Mouse (Mus musculus) heart, adult 2 months (tissue): Measurements from ENCODE around the gene Olfr802. TPM values are rescaled to one million over a fixed set of nuclear protein-coding genes. Genes with fewer than 3 reads are reported as not detected.

Experiments used
- DNase-seq, 2 experiments: peaks; one replicate each; pipeline ENCODE4 v3.0.0; 2021
- H3K27ac ChIP-seq: fragments of 200-600 bp; 2 replicates; pipeline ENCODE4 v1.8.1; 2022
- H3K27me3 ChIP-seq: fragments of 200-500 bp; 2 replicates; pipeline ENCODE4 v1.6.1; 2012; ENCODE audit warnings: mild to moderate bottlenecking, low read length, inconsistent platforms, mixed read lengths; ENCODE audit not compliant: control insufficient read depth, insufficient read depth
- H3K36me3 ChIP-seq: fragments of 200-500 bp; 2 replicates; pipeline ENCODE4 v1.6.1; 2012; ENCODE audit warnings: low read length, inconsistent platforms; ENCODE audit not compliant: control insufficient read depth, insufficient read depth
- H3K4me1 ChIP-seq: fragments of 200-500 bp; 2 replicates; pipeline ENCODE4 v1.6.1; 2011; ENCODE audit warnings: low read length; ENCODE audit not compliant: control insufficient read depth, insufficient read depth
- H3K4me3 ChIP-seq: fragments of 200-600 bp; 2 replicates; pipeline ENCODE4 v1.8.1; 2022
- H3K79me2 ChIP-seq: fragments of 200-500 bp; replicated peaks from 2 replicates; pipeline ENCODE4 v1.6.1; 2012; ENCODE audit warnings: mild to moderate bottlenecking, inconsistent platforms, low read length, moderate library complexity, mixed read lengths; ENCODE audit not compliant: control insufficient read depth, insufficient read depth
- H3K9ac ChIP-seq: fragments of 200-500 bp; 2 replicates; pipeline ENCODE4 v1.6.1; 2012; ENCODE audit warnings: low read depth, mild to moderate bottlenecking, control low read depth, inconsistent platforms, low read length, mixed read lengths
- CTCF ChIP-seq: fragments of 200-600 bp; IDR thresholded peaks from 2 replicates; pipeline ENCODE4 v1.8.1; 2022; ENCODE audit warnings: antibody characterized with exemption, mild to moderate bottlenecking, moderate library complexity
- EP300 ChIP-seq: fragments of 200-500 bp; IDR thresholded peaks from 2 replicates; pipeline ENCODE4 v1.6.1; 2011; ENCODE audit warnings: low read depth, low read length, control low read depth; ENCODE audit not compliant: insufficient read depth
- POLR2A ChIP-seq: fragments of 200-500 bp; IDR thresholded peaks from 2 replicates; pipeline ENCODE4 v1.6.1; 2011; ENCODE audit warnings: mild to moderate bottlenecking, low read depth, low read length, control low read depth; ENCODE audit not compliant: insufficient read depth
- whole genome bisulfite sequencing: fragments of 180-500 bp; shearing (Covaris S2); methylation state at CpG from one replicate; pipeline ENCODE4 v1.1.7; 2018; 5-methylcytosine and 5-hydroxymethylcytosine counted together
- intact Hi-C: fragments of 180-260 bp; cut with DNase I; formaldehyde crosslinking; loops from one replicate; pipeline ENCODE4 v1.15.1; 2025
- microRNA-seq, 2 experiments: library from miRNA; unstranded; fragments of <30 nt; microRNA quantifications; one replicate each; pipeline ENCODE4 v1.2.0; 2021
- polyA plus RNA-seq: library from polyadenylated mRNA; depleted of rRNA; stranded (reverse); fragments of >200 nt; gene quantifications from 2 replicates; pipeline ENCODE4 v1.2.3, GENCODE M21; 2012; rRNA removed
- total RNA-seq, 2 experiments: library from RNA; stranded (reverse); gene quantifications; 2 replicates each; pipeline ENCODE4 v1.2.3; 2021

Gene Olfr802
- total and polyA plus RNA-seq, 3 experiments, result not detected

GRCm38 (mm10) chr10:129651763-129652162, 36.2 kb downstream of the Olfr802 start:
- no peak overlapping the region for H3K9ac ChIP-seq
- H3K27me3 ChIP-seq, result no peaks in the 10 kb centered on the region
- no peak overlapping the region for H3K27ac ChIP-seq
- no peak for TF ChIP-seq CTCF
- no peak for TF ChIP-seq EP300
- no peak for TF ChIP-seq POLR2A
- no peak overlapping the region for H3K4me3 ChIP-seq
- no peak for DNase-seq
- intact Hi-C loops, result no loop called here
- H3K79me2 ChIP-seq, result no peaks in the 10 kb centered on the region
- no peaks in the 10 kb centered on the region for H3K36me3 ChIP-seq
- no peaks in the 10 kb centered on the region for H3K4me1 ChIP-seq
- 61% methylated on average over 1 of the region's 1 CpGs for WGBS

- 8% methylated on average over 1 of the region's 1 CpGs for WGBS
- TF ChIP-seq EP300 (no peak), CTCF (no peak), POLR2A (no peak)
- H3K79me2 ChIP-seq, result no peaks in the 10 kb centered on the region
- no peak within 1 kb of the TSS for H3K9ac ChIP-seq
- no peaks in the 10 kb centered on the region for H3K36me3 ChIP-seq
- no peaks in the 10 kb centered on the region for H3K4me1 ChIP-seq
- no peak within 1 kb of the TSS for H3K27ac ChIP-seq
- DNase-seq, result no peak
- no peaks in the 10 kb centered on the region for H3K27me3 ChIP-seq
- intact Hi-C loops, result no loop called here
- H3K4me3 ChIP-seq, result no peak within 1 kb of the TSS
These were observed 50.8 kb downstream of the Olfr802 start, which contains the start of gene Olfr799 for GRCm38 (mm10) chr10:129637184-129637583. TSS of gene Olfr799 (plus strand) at chr10:129637484.

- intact Hi-C loops, result no loop called here
- TF ChIP-seq CTCF (no peak), POLR2A (no peak), EP300 (no peak)
These were observed 60.1 kb downstream of the Olfr802 start, which contains the start of gene Olfr798 for GRCm38 (mm10) chr10:129627834-129628233. TSS of gene Olfr798 (minus strand) at chr10:129627934.

More at GRCm38 (mm10) chr10:129627834-129628233, 60.1 kb downstream of the Olfr802 start, which contains the start of gene Olfr798:
- Histone ChIP-seq H3K36me3 (no peaks in the 10 kb centered on the region), H3K27me3 (no peaks in the 10 kb centered on the region), H3K79me2 (no peaks in the 10 kb centered on the region), H3K4me3 (no peak within 1 kb of the TSS), H3K9ac (no peak within 1 kb of the TSS), H3K27ac (no peak within 1 kb of the TSS), H3K4me1 (no peaks in the 10 kb centered on the region)
- no peak for DNase-seq
- 67% methylated on average over 1 of the region's 1 CpGs for WGBS

Small RNA genes within 50 kb of the gene (microRNA-seq; reads per million reads assigned to microRNA genes)
- gene Gm24485, result 0 reads per million in 2 experiments

Other genes with a start within 250 kb of the Olfr802 start
- gene Olfr787, start 226.3 kb downstream of the Olfr802 start, total RNA-seq, result not detected
- not detected in 2 replicates for gene Olfr787, start 226.3 kb downstream of the Olfr802 start, polyA plus RNA-seq
- not detected for gene Olfr788, start 217.2 kb downstream of the Olfr802 start, total RNA-seq
- not detected in 2 replicates for gene Olfr788, start 217.2 kb downstream of the Olfr802 start, polyA plus RNA-seq
- not detected for gene Olfr789, start 203.4 kb downstream of the Olfr802 start, total RNA-seq
- gene Olfr789, start 203.4 kb downstream of the Olfr802 start, polyA plus RNA-seq, result not detected in 2 replicates
- gene Olfr790, start 189.7 kb downstream of the Olfr802 start, total RNA-seq, result not detected
- not detected in 2 replicates for gene Olfr790, start 189.7 kb downstream of the Olfr802 start, polyA plus RNA-seq
- gene Olfr791, start 166.4 kb downstream of the Olfr802 start, total RNA-seq, result not detected
- gene Olfr791, start 166.4 kb downstream of the Olfr802 start, polyA plus RNA-seq, result not detected in 2 replicates
- gene Olfr792, start 149.0 kb downstream of the Olfr802 start, total RNA-seq, result not detected
- gene Olfr792, start 149.0 kb downstream of the Olfr802 start, polyA plus RNA-seq, result not detected in 2 replicates
- not detected for gene Olfr794, start 120.5 kb downstream of the Olfr802 start, total RNA-seq
- not detected in 2 replicates for gene Olfr794, start 120.5 kb downstream of the Olfr802 start, polyA plus RNA-seq
- gene Olfr796, start 75.6 kb downstream of the Olfr802 start, total RNA-seq, result not detected
- gene Olfr796, start 75.6 kb downstream of the Olfr802 start, polyA plus RNA-seq, result not detected in 2 replicates
- gene Olfr798, start 60.2 kb downstream of the Olfr802 start, total RNA-seq, result not detected
- gene Olfr798, start 60.2 kb downstream of the Olfr802 start, polyA plus RNA-seq, result not detected in 2 replicates
- gene Olfr799, start 50.7 kb downstream of the Olfr802 start, total RNA-seq, result not detected
- gene Olfr799, start 50.7 kb downstream of the Olfr802 start, polyA plus RNA-seq, result not detected in 2 replicates
- gene Olfr800, start 30.5 kb downstream of the Olfr802 start, total RNA-seq, result not detected
- not detected in 2 replicates for gene Olfr800, start 30.5 kb downstream of the Olfr802 start, polyA plus RNA-seq
- not detected for gene Olfr801, start 14.3 kb downstream of the Olfr802 start, total RNA-seq
- gene Olfr801, start 14.3 kb downstream of the Olfr802 start, polyA plus RNA-seq, result not detected in 2 replicates
- gene Olfr803, start 6.1 kb upstream of the Olfr802 start, total RNA-seq, result not detected
- gene Olfr803, start 6.1 kb upstream of the Olfr802 start, polyA plus RNA-seq, result not detected in 2 replicates
- not detected for gene Olfr804, start 15.0 kb upstream of the Olfr802 start, total RNA-seq
- gene Olfr804, start 15.0 kb upstream of the Olfr802 start, polyA plus RNA-seq, result not detected in 2 replicates
- not detected for gene Olfr805, start 41.2 kb upstream of the Olfr802 start, total RNA-seq
- not detected in 2 replicates for gene Olfr805, start 41.2 kb upstream of the Olfr802 start, polyA plus RNA-seq
- not detected for gene Olfr806, start 53.8 kb upstream of the Olfr802 start, total RNA-seq
- gene Olfr806, start 53.8 kb upstream of the Olfr802 start, polyA plus RNA-seq, result not detected in 2 replicates
- not detected for gene Olfr807, start 69.6 kb upstream of the Olfr802 start, total RNA-seq
- not detected in 2 replicates for gene Olfr807, start 69.6 kb upstream of the Olfr802 start, polyA plus RNA-seq
- not detected for gene Olfr808, start 77.3 kb upstream of the Olfr802 start, total RNA-seq
- not detected in 2 replicates for gene Olfr808, start 77.3 kb upstream of the Olfr802 start, polyA plus RNA-seq
- not detected for gene Olfr809, start 86.5 kb upstream of the Olfr802 start, total RNA-seq
- gene Olfr809, start 86.5 kb upstream of the Olfr802 start, polyA plus RNA-seq, result not detected in 2 replicates
- not detected for gene Olfr810, start 106.7 kb upstream of the Olfr802 start, total RNA-seq
- not detected in 2 replicates for gene Olfr810, start 106.7 kb upstream of the Olfr802 start, polyA plus RNA-seq
- gene Olfr811, start 116.2 kb upstream of the Olfr802 start, total RNA-seq, result not detected
- not detected in 2 replicates for gene Olfr811, start 116.2 kb upstream of the Olfr802 start, polyA plus RNA-seq
- gene Olfr812, start 157.9 kb upstream of the Olfr802 start, total RNA-seq, result not detected
- gene Olfr812, start 157.9 kb upstream of the Olfr802 start, polyA plus RNA-seq, result not detected in 2 replicates
- gene Olfr813, start 167.2 kb upstream of the Olfr802 start, total RNA-seq, result not detected
- gene Olfr813, start 167.2 kb upstream of the Olfr802 start, polyA plus RNA-seq, result not detected in 2 replicates
- not detected for gene Olfr814, start 191.7 kb upstream of the Olfr802 start, total RNA-seq
- gene Olfr814, start 191.7 kb upstream of the Olfr802 start, polyA plus RNA-seq, result not detected in 2 replicates
- not detected for gene Olfr815, start 217.7 kb upstream of the Olfr802 start, total RNA-seq
- gene Olfr815, start 217.7 kb upstream of the Olfr802 start, polyA plus RNA-seq, result not detected in 2 replicates
- not detected for gene Olfr816, start 227.4 kb upstream of the Olfr802 start, total RNA-seq
- gene Olfr816, start 227.4 kb upstream of the Olfr802 start, polyA plus RNA-seq, result not detected in 2 replicates